Mouse (Mus musculus) spleen, adult 2 months (tissue): ENCODE data around the gene Ccin.

ENCODE experiments used
- CTCF ChIP-seq: fragments of 200-500 bp; IDR thresholded peaks from 2 replicates; pipeline ENCODE4 v1.5.1; 2011; ENCODE audit warnings: mild to moderate bottlenecking, inconsistent platforms; ENCODE audit not compliant: insufficient read depth, insufficient read length, insufficient replicate concordance; ENCODE audit errors: extremely low read depth
- POLR2A ChIP-seq: fragments of 200-500 bp; IDR thresholded peaks from 2 replicates; pipeline ENCODE4 v1.6.1; 2011; ENCODE audit warnings: low read depth, low read length, inconsistent platforms

GRCm38 (mm10) chr4:44022766-44023165 lies 39.5 kb downstream of the Ccin start:
- TF ChIP-seq CTCF (no peak), POLR2A (no peak)
